Mouse (Mus musculus) layer of hippocampus, adult 8-10 months (tissue): Measurements from ENCODE around the gene Fam160a1. TPM values are rescaled to one million over a fixed set of nuclear protein-coding genes. Genes with fewer than 3 reads are reported as not detected.
A peak's percentile ranks its signal among the peaks of the same experiment; 100 is the strongest.

ENCODE experiments used
- DNase-seq, 2 experiments: peaks; one replicate each; pipeline ENCODE4 v3.0.0; 2022; ENCODE audit warnings: low spot score in 2 of 2
- total RNA-seq, 4 experiments: library from RNA; stranded (reverse); gene quantifications; 2 replicates each; pipeline ENCODE4 v1.2.4; 2022

Gene Fam160a1
- total RNA-seq, 4 experiments from 2014 or later: 8.0 to 11.8 (median 9.4) TPM

GRCm38 (mm10) chr3:85827283-85827682 lies 10.2 kb upstream of the Fam160a1 start:
- no peak for DNase-seq

GRCm38 (mm10) chr3:85820839-85821548 lies 3.9 kb upstream of the Fam160a1 start:
- no peak for DNase-seq

GRCm38 (mm10) chr3:85819319-85819718 lies 2.2 kb upstream of the Fam160a1 start:
- DNase-seq: no peak

GRCm38 (mm10) chr3:85814241-85814640 lies 2.9 kb downstream of the Fam160a1 start:
- peak; percentile 37 to 44 for DNase-seq

- DNase-seq: no peak
These were observed 3.7 kb downstream of the Fam160a1 start for GRCm38 (mm10) chr3:85813101-85814014.

GRCm38 (mm10) chr3:85812010-85812409 lies 5.1 kb downstream of the Fam160a1 start:
- no peak for DNase-seq

- DNase-seq: no peak
These were observed 23.9 kb downstream of the Fam160a1 start for GRCm38 (mm10) chr3:85793166-85793565.

- DNase-seq: no peak
These were observed 27.3 kb downstream of the Fam160a1 start for GRCm38 (mm10) chr3:85789748-85790147.

GRCm38 (mm10) chr3:85786501-85786900 lies 30.6 kb downstream of the Fam160a1 start:
- DNase-seq: no peak

- DNase-seq: no peak
These were observed 36.2 kb downstream of the Fam160a1 start for GRCm38 (mm10) chr3:85780906-85781305.

GRCm38 (mm10) chr3:85780332-85780731 lies 36.8 kb downstream of the Fam160a1 start:
- DNase-seq: no peak

GRCm38 (mm10) chr3:85777841-85778240 lies 39.2 kb downstream of the Fam160a1 start:
- no peak for DNase-seq

- DNase-seq: no peak
These were observed 39.7 kb downstream of the Fam160a1 start for GRCm38 (mm10) chr3:85777356-85777755.

- DNase-seq: no peak
These were observed 40.4 kb downstream of the Fam160a1 start for GRCm38 (mm10) chr3:85776707-85777106.

- no peak for DNase-seq
These were observed 41.0 kb downstream of the Fam160a1 start for GRCm38 (mm10) chr3:85776126-85776525.

GRCm38 (mm10) chr3:85773886-85774285 lies 43.2 kb downstream of the Fam160a1 start:
- DNase-seq: no peak

- DNase-seq: no peak
These were observed 43.7 kb downstream of the Fam160a1 start for GRCm38 (mm10) chr3:85773425-85773824.

- no peak for DNase-seq
These were observed 52.2 kb downstream of the Fam160a1 start for GRCm38 (mm10) chr3:85764937-85765337.

- DNase-seq: no peak
These were observed 52.9 kb downstream of the Fam160a1 start for GRCm38 (mm10) chr3:85764008-85764834.

GRCm38 (mm10) chr3:85757944-85758343 lies 59.1 kb downstream of the Fam160a1 start:
- no peak for DNase-seq

- no peak for DNase-seq
These were observed 59.7 kb downstream of the Fam160a1 start for GRCm38 (mm10) chr3:85757435-85757834.

GRCm38 (mm10) chr3:85749348-85749747 lies 67.7 kb downstream of the Fam160a1 start:
- no peak for DNase-seq
